In genomic region chr16:34076101-34076500, GRCm38 (mm10) we compare ENCODE assay signal across 23 mouse cellular contexts.
A peak's percentile ranks its signal among the peaks of the same experiment; 100 is the strongest.
DNase-seq lines count a peak whose midpoint lies in the region; ATAC-seq and TF ChIP-seq lines count a peak whose summit lies in the region.
"Had no signal": no experiment of that assay in that cellular context is flagged by ENCODE, and none has a peak within 500 bp of the region (broad histone marks: within the 10 kb centered on the region; RNA-seq: fewer than 3 reads in every experiment).

No protein-coding gene starts in this region.

- peak; percentile 52 for DNase-seq in adrenal gland, postnatal 14 days
- no peak for DNase-seq in adrenal gland, adult 18-20 months (ENCODE audit: low spot score in 2 of 2)
- DNase-seq in heart, adult 8-10 months (ENCODE audit: low spot score): no peak
- DNase-seq in right cerebral cortex, adult 18-20 months: peak; percentile 27
- DNase-seq in right cerebral cortex, postnatal 10 days (ENCODE audit: low spot score in 2 of 2): no peak
- peak; percentile 40 for DNase-seq in brain, adult 2 months (ENCODE audit: low read depth, low spot score)
- no peak for DNase-seq in midbrain, postnatal 0 days (ENCODE audit: low spot score)
- DNase-seq: cerebellum, adult 11 months; cerebellum, adult 8-10 months; cerebellum, postnatal 14 days; embryo, embryonic 11 days; gastrocnemius, postnatal 10 days; heart, adult 18-20 months; heart, postnatal 14 days; kidney, adult 18-20 months had no signal

- TF ChIP-seq CTCF in midbrain, postnatal 0 days (IDR thresholded peaks at IDR 0.05): no peak

- no peaks in the 10 kb centered on the region for H3K36me3 ChIP-seq in heart, embryonic 15.5 days
- no peaks in the 10 kb centered on the region for H3K36me3 ChIP-seq in midbrain, postnatal 0 days (ENCODE audit: insufficient read depth, low read length)
- H3K36me3 ChIP-seq: embryonic facial prominence, embryonic 15.5 days; forebrain, embryonic 10.5 days; hindbrain, embryonic 10.5 days; intestine, embryonic 15.5 days had no signal

- whole genome bisulfite sequencing in heart, embryonic 15.5 days: 53% methylated on average over 3 of the region's 3 CpGs
- 78% methylated on average over 3 of the region's 3 CpGs for WGBS in midbrain, postnatal 0 days

- H3K9ac ChIP-seq in heart, embryonic 15.5 days: no peak overlapping the region
- no peak overlapping the region for H3K9ac ChIP-seq in midbrain, postnatal 0 days (replicated peaks; ENCODE audit: low read length, poor library complexity, severe bottlenecking)
- H3K9ac ChIP-seq: embryonic facial prominence, embryonic 15.5 days; hindbrain, embryonic 14.5 days; intestine, embryonic 15.5 days had no signal

- H3K27ac ChIP-seq in heart, embryonic 15.5 days: peak overlapping the region; percentile 42
- no peak overlapping the region for H3K27ac ChIP-seq in midbrain, postnatal 0 days (ENCODE audit: low read depth, low read length)
- H3K27ac ChIP-seq: embryonic facial prominence, embryonic 15.5 days; forebrain, embryonic 10.5 days; hindbrain, embryonic 10.5 days; hindbrain, embryonic 14.5 days; intestine, embryonic 15.5 days had no signal

- no peaks in the 10 kb centered on the region; the same call in 1 of the 2 replicates for H3K9me3 ChIP-seq in heart, embryonic 15.5 days (replicated peaks)
- H3K9me3 ChIP-seq in midbrain, postnatal 0 days (ENCODE audit: low read length): no peaks in the 10 kb centered on the region
- H3K9me3 ChIP-seq: embryonic facial prominence, embryonic 15.5 days; forebrain, embryonic 10.5 days; hindbrain, embryonic 10.5 days had no signal

- no peak for ATAC-seq in heart, embryonic 15.5 days (replicated peaks; ENCODE audit: insufficient number of reproducible peaks, insufficient read depth, low FRiP score, low read depth)
- ATAC-seq in midbrain, postnatal 0 days (ENCODE audit: low FRiP score): no peak
- ATAC-seq: forebrain, embryonic 14.5 days; intestine, embryonic 15.5 days had no signal

- H3K4me3 ChIP-seq in heart, embryonic 15.5 days: no peak overlapping the region
- H3K4me3 ChIP-seq in midbrain, postnatal 0 days (ENCODE audit: low read depth, low read length): no peak overlapping the region
- H3K4me3 ChIP-seq: embryonic facial prominence, embryonic 15.5 days; erythroblast, embryonic 14.5 days; forebrain, embryonic 10.5 days; hindbrain, embryonic 10.5 days; intestine, embryonic 15.5 days had no signal

- peaks cover 53% of the 10 kb centered on the region for H3K4me1 ChIP-seq in heart, embryonic 15.5 days (replicated peaks)
- H3K4me1 ChIP-seq in midbrain, postnatal 0 days (ENCODE audit: insufficient read depth, low read length): no peaks in the 10 kb centered on the region

- no peak overlapping the region for H3K4me2 ChIP-seq in heart, embryonic 15.5 days
- no peak overlapping the region for H3K4me2 ChIP-seq in midbrain, postnatal 0 days (ENCODE audit: low read depth, low read length, poor library complexity, severe bottlenecking)
- H3K4me2 ChIP-seq: embryonic facial prominence, embryonic 15.5 days; hindbrain, embryonic 14.5 days; intestine, embryonic 15.5 days had no signal

- H3K27me3 ChIP-seq in heart, embryonic 15.5 days: no peaks in the 10 kb centered on the region
- H3K27me3 ChIP-seq in midbrain, postnatal 0 days (ENCODE audit: insufficient read depth, low read length): no peaks in the 10 kb centered on the region
- H3K27me3 ChIP-seq: embryonic facial prominence, embryonic 15.5 days; intestine, embryonic 15.5 days had no signal

Comparison
In these comparisons a context has a peak if more than half of its experiments do, and no peak if none do; other contexts are left out.
1. DNase-seq: peak in adrenal gland, postnatal 14 days (single experiment), right cerebral cortex, adult 18-20 months (single experiment) and brain, adult 2 months (single experiment); none in adrenal gland, adult 18-20 months (0 of 2), heart, adult 8-10 months (single experiment), right cerebral cortex, postnatal 10 days (0 of 2) and midbrain, postnatal 0 days (single experiment).